Mouse (Mus musculus) E14TG2a.4 (cell line): ENCODE results near the gene Ccdc9.

Source experiments
- CTCF ChIP-seq: conservative IDR thresholded peaks from 2 replicates; pipeline ENCODE4 v1.5.1; 2014; ENCODE audit warnings: low read length
- NANOG ChIP-seq: IDR thresholded peaks from 2 replicates; pipeline ENCODE4 v1.6.1; 2014; ENCODE audit warnings: borderline replicate concordance, low read length, mixed read lengths
- POU5F1 ChIP-seq: IDR thresholded peaks from 2 replicates; pipeline ENCODE4 v1.6.1; 2014; ENCODE audit warnings: low read length, borderline replicate concordance

DNA sequence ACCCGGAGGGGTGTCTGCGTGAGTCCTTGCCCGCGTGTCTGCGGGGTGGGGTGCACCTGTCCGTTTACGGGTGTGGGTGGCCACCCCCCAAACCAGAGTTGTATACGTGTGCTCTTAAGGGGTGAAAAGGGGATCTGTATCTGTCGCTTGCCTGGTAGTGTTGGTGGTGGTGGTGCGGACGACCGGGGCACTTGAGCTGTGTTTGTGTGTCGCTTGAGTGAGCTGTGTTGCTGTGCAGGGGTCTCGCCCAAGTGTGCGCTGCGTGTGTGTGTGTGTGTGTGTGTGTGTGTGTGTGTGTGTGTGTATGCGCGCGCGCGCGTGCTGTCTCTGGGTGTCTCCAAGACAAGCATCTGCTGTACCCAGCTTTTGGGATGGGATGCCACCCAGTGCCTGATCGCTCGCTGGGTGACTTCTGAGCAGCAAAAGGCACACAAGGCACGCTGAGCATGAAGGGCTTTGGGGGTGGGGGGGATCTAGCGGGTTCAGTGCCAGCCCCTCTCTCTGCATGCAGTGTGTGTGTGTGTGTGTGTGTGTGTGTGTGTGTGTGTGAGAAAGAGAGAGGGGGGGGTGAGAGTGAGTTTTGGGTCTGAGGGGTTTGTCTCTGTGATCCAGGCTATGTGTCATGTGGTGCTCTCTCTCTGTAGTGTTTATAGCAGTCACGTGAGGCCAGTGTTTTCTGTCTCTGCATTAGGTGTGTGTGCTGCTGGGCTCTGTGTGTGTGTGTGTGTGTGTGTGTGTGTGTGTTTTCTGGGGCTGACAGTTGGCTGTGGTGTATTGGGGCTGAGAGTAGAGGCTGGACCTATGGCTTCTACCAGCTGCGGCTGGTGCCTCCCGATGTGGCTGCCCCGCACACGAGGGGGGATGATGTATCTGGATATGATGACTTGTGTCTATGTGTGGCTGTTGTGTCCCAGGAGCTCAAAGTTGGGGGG is 24.2 kb upstream of the Ccdc9 start:
- no peak for TF ChIP-seq CTCF
- no peak for TF ChIP-seq POU5F1
- TF ChIP-seq NANOG, result no peak
